Mouse (Mus musculus) forelimb bud, embryonic 11.5 days (tissue): Measurements from ENCODE around the gene Dok3.

Experiments
- DNase-seq: peaks from one replicate; pipeline ENCODE4 v3.0.0-alpha.2; 2012; ENCODE audit warnings: low read depth, low spot score

The Dok3 gene

DNA sequence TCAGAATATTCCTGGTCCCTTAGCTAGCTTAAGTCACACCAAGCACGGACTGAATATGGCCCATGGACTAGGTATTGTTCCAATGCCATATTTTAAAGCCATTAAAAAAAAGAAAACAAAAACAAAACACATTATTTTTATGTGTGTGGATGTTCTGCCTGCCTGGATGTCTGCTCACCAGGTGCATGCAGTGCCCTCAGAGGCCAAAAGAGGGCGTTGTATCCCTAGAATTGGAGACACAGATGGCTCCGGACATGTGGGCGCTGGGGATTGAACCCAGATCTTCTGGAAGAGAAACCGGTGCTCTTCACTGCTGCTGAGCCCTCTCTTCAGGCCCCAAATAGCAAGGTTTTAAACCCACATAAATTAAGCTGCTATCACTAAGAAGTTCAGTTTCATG is 51.1 kb downstream of the Dok3 start:
- DNase-seq, result no peak

DNA sequence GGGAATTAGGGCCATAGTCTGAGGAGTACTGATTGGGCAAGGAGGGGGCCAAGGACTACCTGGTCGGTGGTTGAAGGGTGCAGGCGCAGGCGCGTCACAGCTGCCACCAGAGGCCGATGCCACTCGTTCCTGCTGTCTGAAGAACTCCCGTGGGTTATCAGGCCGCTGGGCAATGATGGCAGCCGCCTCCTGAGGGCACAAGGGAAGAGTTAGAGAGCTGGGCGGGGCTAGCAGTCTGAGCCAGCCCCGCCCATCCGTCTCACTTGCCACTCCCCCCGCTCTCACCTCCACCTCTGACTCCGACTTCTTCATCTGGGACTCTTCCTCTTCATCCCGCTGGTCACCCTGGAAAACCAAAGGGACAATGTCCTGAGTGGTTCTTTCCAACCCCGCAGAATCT is 51.6 kb downstream of the Dok3 start:
- no peak for DNase-seq

DNA sequence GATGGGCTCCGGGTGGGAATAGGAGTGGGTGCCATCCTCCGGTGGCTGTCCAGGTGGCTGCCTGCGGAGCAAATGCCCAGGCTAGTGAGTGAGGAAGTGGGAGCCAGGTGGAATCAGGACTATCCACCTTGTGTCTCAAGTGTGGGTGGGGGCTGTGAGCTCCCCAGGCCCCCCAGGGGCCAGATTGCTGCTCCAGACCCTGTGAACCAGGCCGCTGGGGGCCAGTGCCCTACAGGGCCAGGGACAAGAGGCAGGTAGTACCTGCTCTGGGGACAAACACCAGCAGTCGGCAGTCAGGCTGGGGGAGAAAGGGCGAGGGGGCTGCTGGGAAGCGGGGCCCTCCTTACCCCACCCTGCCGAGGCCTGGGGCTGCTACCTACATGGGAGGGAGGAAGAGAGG is 52.8 kb downstream of the Dok3 start:
- DNase-seq, result no peak

DNA sequence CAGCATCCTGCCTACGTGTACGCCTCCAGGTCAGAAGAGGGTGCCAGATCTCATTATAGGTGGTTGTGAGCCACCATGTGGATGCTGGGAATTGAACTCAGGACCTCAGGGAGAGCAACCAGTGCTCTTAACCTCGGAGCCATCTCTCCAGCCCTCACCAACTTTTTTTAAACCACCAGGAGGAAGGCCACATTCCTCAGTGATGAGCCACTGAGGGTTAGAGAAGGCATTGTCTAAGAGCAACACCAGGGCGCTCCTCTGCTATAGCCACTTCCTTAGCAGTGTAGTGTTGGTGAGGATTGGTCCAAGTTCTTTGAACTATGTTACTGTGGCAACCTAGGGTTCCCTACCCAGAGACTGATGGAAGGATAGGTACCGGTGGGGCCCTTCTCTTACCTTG is 53.3 kb downstream of the Dok3 start:
- DNase-seq, result no peak

DNA sequence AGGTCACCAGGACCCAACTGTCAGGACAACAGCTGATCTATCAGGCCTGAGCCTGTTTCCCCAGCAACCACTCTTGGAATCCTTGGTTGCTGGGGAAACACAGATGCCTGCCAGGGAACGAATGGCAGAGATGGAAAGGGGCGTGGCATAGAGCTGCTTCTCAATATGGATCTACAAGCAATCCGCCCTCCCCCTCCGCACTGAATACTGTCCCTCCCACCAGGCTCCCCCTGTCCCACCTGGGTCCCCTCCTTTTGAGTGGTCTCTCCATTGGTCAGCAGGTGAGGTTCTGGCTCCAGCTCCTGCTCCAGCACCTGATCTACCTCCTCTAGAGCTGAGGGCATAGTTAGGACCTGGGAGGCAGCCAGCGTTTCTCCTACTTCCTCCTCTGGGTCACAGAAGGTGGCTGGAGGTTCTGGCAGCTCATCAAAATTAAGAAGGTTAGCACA is 54.5 kb downstream of the Dok3 start:
- no peak for DNase-seq

DNA sequence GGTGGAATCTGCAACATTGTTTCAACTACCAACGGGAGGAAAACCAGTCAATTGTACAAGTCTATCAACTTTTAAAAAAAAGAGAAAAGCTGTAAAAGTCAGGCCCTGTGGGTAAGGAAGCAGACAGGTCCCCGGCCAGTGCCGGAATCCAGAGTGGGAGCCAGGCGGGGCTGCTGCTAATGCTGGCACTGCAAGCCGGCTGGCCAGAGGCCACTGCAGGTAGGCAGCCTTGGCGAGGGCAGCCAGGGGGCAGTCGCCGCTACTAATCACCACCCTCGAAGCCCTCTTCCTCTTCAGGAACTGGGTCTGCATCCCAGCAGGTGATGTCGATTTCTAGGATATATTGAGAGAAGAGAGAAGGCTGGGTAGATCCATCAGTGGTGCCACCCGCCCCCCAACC is 55.1 kb downstream of the Dok3 start:
- no peak for DNase-seq
